Mouse (Mus musculus) gastrocnemius, adult 18-20 months (tissue): ENCODE results near the gene Thap4. TPM values are rescaled to one million over a fixed set of nuclear protein-coding genes. Genes with fewer than 3 reads are reported as not detected.
A peak's percentile ranks its signal among the peaks of the same experiment; 100 is the strongest.

Source experiments
- DNase-seq: peaks from one replicate; pipeline ENCODE4 v3.0.0; 2021; ENCODE audit warnings: low spot score
- total RNA-seq, 2 experiments: library from RNA; stranded (reverse); gene quantifications; 2 replicates each; pipeline ENCODE4 v1.2.3; 2021

The Thap4 gene
- total RNA-seq, 2 experiments from 2014 or later: 77.0 to 87.1 TPM

DNA sequence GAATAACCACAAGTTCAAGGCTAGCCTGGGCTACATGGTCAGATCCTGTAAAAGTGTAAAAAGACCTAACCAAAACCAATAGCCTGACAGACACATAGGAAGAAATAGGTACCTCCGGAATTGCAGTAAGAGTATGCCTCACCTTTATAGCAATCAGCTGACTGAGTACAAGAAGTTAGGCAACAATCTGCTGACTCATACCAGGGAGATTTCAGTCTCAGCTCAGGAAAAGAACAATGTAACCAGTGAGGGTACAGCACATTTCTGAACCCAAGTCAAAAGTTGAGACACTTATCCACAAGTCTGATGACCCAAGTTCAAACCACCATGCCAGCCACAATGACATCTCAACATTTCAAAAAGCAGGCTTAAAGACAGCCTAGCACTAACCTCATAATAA, 6.1 kb downstream of the Thap4 start:
- DNase-seq: no peak

DNA sequence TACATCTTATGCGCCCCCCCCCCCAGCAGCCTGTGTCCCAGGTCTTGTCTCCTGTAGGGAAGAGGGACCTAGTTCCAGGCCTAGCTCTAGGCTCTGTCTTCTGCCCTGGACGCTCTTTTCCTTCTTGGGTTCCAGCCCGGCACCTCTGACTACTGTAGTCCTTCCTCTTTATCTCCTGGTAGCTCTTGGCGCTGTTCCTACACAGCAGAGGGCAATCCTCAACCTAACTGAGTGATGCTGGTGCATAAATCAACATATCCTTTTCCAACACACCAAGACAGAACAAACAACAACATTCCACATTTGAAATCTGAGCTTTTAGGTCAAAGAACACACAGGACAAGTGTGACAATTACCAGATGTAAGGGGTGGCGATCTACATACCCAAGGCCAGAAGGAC, 8.5 kb downstream of the Thap4 start:
- DNase-seq: no peak

DNA sequence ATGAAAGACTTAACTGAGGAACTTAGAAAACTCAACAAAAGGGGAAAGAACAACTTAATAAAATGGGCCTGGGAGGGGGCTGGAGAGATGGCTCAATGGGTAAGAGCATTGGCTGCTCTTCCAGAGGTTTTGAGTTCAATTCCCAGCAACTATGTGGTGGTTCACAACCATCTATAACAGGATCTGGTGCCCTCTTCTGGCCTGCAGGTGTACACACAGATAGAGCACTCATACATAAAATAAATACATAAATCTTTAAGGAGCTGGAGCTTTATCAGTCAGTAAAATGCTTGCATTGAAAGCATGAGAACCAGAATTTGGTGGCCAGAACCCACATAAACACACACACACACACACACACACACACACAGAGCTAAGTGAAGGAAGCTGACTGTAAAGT, 11.8 kb downstream of the Thap4 start:
- no peak for DNase-seq

DNA sequence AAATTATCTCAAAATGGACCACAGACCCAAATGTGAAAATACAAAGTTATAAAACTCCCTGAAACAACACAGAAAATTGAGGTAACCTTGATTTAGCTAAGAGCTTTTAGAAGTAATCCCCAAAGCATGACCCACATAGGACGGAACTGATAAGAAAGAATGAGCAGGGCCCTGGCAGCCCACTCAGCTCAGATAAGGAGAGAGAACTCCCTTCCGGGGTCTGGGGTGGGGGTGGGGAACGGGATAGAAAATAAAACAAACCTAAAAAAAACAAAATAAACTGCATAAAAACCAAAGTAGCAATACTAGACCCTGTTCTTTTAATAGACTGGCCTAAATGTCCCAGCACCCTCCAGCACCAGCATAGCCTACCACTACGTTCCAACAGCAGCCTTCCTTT, 12.7 kb downstream of the Thap4 start:
- DNase-seq: no peak

DNA sequence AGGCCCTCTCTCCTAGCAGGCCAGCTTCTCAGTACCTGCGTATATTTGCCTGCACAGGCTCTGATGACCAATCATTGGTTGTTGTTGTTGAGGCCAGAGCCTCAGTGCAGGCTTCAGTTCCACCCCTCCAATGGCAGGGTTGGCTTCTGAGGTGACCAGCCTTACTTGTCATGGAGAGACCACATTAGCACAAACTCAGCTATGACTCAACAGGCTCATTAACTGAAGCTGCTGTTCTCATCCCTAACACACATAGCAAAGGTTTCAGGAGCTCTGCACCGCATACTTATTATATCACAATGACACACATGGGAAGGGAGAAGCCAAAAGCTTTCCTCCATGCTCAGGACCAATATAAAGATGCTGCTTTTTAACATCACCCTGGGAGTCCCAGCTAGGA, 14.0 kb downstream of the Thap4 start:
- DNase-seq: no peak

DNA sequence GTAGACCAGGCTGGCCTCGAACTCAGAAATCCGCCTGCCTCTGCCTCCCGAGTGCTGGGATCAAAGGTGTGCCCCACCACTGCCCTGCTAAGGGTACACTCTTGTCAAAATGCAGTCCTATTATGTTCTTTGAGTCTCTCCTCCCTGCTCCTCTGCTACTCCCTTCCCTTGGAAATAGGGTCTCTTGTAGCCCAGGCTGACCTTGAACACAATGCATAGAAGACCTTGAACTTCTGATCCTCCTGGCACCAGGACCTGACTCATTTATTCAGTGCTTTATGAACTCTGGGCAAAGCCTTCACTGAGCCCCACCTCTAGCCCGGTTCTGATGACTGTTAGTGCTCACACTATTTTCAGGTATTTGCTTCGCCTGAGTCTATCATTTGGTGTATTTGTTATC, 17.0 kb downstream of the Thap4 start:
- DNase-seq: no peak

DNA sequence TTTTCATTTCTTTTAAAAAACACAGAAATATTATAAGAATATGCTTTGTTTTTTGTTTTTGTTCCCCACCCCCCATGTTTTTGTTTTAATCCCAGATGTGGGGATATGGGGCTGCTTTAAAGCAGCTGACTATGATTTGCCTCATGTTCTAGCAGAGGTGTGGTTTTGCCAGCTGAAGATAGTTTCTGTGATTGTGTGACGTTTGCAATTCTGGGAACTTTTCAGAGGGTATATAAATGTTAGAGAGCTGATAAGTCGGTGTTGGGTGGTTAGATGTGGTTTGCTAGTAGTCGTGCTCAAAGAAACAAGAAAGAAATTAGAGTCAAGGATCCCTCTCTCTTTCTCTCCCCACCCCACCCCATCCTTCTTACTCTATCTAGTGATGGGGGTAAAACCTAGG, 18.8 kb downstream of the Thap4 start:
- no peak for DNase-seq

DNA sequence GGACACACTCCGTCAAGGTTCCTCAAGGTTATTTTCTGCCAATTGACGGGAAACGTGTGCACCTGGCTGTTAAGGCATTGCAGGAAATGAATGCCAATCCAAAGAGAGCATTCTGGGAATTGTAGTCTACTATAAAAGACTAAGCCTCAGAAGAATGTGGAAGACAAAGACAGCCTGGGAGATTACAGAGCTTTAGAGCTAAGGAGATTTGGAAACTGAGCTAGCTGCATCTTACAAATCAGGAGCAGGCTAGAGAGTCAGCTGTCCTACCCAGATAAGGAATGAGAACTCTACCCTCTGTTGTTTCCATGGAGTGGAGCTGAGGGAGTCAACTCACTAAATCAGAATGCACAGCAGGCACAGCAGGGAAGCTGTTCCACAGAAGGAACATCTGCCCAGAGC, 22.8 kb downstream of the Thap4 start:
- peak; percentile 13 for DNase-seq

DNA sequence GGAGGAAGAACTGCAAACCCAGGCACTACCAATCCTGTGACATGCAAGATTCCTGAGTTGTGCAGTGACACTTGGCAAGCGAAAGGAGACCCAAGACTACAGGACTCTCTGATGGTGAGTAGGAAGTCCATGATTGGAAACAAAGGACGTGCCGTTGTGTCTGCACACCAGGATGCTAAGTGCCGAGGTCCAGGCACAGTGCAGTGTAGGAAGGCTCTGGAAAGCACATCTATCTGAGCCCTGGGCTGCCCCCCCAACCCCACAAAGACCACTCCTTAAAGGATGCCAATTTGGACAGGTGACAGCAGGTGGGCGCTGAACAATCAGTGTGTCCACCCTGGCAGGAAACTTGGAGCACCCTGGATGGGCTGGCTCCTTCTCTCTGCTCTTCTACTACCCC, 23.6 kb downstream of the Thap4 start:
- DNase-seq: no peak

DNA sequence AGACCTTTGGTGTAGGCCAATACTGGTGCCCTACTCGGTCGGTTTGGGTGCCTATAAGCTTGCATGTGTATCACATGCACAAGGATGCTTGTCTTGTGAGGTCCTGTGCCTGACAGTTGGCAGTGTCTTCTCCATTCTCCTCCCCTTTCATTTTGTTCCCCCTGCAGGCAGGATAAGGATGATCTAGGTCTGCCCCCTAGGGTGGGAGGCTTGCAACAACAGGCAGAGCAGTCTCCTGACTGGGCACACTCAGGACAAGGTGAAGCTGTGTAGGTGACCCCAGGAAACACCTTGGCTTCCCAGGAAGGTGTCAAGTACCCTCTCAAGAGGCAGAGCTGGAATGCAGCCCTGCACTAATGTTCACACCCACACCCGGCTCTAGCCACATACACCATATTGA, 27.7 kb downstream of the Thap4 start:
- DNase-seq: peak; percentile 63

DNA sequence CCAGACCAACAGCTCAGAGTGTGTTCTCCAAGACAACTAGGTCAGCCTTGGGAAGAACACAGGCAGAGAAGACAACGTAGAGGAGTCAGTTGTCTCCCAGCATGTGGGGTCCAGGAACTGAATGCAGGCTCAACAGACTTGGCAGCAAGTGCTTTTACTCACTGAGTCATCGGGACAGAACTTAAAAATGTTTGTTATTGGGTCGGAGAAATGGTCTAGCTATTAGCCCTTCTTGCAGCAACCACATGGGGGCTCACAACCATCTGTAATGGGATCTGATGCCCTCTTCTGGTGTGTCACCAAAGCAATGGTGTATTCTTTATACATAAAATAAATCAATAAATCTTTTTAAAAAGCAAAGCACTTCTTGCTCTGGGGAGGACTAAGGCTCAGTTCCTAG, 28.5 kb downstream of the Thap4 start:
- DNase-seq: no peak

DNA sequence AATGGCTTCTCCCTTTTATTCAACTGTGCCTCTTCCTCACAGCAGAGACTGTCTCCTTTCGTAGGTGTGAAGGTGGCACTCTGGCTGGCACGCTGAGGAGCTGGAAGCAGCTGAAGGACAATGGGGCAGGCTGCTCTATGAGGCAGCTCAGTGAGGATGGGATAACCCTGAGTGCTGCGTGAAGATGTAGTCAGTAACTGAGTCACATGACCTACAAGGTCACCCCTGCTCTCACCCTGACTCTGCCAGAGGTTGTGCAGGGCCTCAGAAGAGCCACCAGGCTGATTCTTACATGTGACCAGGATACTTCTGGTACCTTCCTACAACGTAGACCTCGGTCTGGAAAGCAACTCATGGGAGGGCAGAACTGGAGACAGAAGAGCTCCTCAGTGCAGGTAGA, 29.0 kb downstream of the Thap4 start:
- no peak for DNase-seq

DNA sequence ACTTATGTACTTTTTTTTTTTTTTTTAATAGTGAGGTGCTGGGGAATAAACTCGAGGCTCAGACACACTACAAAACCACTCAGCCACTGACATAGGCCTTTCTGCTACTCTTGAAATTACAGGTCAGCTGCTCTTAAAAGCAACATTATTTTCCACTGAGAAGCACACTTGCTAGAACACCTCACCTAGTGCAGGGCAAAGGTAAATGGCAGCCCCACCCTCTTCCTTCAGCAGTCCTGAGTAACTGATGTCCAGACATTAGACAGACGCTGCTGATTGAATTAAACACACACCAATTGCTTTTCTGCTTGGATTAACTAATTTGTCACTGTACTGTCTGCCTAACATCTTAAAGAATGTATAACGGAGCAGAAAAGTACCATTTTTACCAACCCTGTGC, 30.0 kb downstream of the Thap4 start:
- DNase-seq: no peak

DNA sequence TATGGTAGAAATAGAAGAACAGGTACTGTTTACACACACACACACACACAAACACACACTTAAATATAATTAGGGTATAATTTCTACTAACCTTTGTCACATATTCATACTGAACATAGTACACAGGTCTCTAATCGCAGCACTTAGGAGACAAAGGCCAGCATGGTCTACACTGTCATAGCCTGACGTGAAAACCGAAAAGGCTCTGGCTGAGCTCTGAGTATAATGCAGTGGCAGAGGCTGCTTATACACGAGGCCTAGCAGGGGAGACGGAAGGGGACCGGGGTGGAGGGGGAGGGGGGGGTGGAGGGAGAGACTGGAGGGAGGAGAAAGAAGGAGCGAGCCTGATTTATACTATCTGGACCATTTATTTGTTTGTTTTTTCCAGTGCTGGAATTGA, 33.1 kb downstream of the Thap4 start:
- no peak for DNase-seq

DNA sequence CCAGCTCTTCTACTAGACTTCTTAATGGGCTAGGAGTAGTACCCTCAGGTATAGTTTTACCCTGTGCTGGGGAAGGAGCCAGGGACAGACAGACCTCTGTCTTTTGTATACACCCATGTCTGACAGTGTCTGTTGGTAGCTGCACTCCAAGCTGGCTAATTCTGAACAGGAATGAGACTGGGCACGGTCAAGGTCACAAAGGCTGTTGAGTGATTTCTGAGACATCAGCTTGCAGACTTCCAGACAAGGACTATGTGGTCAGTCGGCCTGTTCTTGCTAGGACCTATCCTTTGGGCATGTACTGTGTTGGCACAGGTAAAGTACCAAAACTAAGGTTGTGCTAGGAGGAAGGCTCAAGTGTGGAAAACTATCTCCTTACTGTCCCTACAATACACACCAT, 38.5 kb downstream of the Thap4 start:
- DNase-seq: no peak

DNA sequence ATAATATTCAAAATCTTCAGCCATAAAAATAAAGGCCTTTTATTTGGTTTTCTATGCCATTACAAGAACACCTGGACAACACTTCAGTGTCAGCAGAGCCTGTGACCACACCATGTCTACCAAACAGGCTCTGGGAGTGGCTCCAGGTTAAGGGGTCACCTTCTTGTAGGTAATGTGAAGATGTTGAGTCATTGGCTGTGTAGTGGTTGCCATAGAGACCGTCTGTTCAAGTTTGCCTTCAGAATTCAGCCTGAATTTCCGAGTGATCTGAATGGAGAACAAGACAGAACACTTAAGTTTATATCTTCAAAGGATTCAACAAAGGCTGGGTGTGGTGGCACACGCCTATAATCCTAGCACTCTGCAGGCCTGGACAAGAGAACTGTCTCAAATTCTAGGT, 49.3 kb downstream of the Thap4 start:
- DNase-seq: no peak

DNA sequence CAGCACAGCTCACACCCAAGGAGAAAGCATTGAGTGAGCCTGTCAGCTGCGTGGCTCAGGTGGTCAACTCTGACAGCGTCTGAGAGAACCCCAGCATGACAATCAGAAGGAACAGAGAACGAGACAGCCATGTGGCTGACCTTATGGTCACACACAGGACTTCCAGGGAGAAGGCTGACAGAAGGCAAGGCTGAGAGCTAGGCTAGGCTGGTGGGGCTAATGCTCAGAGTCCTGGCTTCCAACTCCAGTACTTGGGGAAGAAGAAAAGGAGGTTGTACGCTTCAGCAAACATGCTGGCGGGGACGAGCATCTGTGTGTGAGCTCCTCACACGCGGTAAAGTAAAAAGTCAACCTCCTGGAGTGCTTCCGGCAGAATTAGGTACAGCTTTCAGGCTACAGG, 50.3 kb downstream of the Thap4 start:
- no peak for DNase-seq

DNA sequence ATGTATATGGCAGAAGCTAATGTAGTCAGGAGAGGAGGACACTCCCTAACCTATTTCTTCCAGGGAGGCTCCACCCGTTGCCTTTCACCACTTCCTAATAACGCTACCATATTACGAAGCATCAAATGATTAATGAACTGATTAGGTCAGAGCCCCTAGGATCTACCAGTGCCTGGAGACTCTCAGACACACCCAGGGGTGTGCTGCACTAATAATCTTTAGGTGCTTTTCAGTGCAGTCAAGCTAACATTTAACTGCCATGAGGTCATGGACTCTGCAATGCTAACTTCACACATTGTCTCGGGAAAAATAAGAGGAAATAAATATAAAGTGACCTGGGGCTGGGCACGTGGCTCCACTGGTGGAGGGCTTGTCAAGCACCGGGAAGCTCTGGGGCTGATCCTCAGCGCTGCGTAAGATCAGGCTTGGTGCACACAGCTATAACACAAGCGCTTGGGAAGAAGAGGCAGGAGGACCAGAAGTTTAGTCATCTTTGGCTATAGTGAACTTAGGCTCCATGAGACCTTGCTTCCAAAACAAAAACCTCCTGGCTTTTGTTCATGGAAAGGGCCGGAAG, 51.1 kb downstream of the Thap4 start:
- DNase-seq: no peak

DNA sequence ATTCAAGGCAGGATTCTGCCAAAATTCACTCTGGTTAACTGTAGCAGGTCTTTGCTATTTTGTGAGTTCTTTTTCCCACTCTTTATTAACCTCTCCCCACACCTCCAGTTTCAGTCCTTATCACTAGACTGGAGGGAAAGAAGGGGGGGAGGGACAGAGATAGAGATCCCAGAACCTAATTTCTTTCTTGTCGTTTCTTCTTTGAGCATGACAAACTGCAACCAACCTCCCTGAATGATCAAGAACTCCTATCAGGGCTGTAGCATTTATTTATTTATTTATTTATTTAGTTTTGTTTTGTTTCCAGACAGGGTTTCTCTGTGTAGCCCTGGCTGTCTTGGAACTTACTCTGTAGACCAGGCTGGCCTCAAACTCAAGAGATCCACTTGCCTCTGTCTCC, 52.6 kb downstream of the Thap4 start:
- no peak for DNase-seq

DNA sequence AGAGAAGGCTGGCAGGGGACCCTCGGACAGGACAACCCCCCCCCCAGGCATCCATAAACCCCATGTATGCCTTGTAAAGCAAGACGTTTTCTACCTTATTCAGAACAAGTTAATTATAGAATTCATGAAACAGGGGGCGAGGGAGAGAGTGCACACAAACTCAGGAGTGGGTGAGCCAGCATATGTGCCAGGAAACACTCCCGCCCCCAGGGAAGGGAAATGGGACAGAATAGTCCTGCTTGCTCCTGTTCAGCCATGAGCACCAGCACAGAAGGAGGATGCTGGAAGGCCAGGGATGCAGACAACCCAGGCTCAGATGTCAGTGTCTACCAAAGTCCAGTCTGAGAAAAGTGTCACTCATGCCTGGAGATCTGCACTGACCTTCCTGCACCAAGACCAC, 55.5 kb downstream of the Thap4 start:
- no peak for DNase-seq

DNA sequence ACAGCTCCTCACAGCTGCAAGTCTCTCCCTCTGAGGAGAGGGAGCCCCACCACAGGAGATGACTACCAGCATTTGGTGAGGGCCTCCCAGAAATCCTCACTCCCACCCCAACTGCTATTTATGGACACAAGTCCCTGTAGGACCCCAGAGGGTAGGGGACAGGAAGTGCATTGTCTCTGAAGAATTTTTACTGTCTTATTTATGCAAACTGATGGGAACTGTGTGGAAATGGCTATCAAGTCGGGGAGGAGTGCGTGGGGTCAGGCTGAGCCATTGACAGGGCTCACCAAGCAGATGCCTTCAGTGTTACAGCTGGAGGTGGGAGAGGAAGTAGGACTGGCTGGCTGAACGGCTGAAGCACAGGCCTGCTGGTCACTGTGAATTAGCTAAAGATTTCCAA, 57.3 kb downstream of the Thap4 start:
- DNase-seq: no peak

DNA sequence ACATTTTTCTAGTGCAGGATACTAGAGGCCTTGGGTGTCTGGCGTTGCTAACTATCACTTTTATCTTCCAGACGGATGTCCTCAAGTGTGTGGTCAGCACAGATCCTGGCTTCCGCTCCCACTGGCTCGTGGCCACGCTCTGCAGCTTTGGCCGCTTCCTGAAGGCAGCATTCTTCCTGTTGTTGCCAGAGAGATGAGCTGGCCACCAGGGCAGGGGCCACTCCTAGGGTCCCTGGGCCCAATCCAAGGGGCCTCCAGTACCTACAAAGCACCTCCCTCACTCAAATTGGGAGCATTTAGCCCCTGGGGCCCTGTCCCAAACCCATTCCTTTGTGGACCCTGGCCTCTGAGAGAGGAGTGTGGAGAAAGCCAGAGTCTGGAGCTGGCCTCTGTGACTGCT, 59.7 kb downstream of the Thap4 start:
- DNase-seq: peak; percentile 52

DNA sequence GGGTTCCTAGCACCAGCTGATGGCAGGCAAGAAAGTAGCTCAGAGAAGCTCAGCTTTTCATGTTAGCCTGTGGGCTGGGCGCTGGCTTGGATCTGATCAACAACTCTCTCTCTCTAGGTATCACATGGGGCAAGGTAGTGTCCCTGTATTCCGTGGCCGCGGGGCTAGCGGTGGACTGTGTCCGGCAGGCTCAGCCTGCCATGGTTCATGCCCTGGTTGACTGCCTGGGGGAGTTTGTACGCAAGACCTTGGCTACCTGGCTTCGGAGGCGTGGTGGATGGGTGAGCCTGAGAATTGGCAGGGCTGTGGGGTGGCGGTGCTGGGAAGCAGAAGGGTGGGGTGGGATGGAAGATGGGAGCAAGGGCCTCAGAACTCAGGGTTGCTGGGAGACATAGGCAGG, 60.7 kb downstream of the Thap4 start:
- DNase-seq: no peak

DNA sequence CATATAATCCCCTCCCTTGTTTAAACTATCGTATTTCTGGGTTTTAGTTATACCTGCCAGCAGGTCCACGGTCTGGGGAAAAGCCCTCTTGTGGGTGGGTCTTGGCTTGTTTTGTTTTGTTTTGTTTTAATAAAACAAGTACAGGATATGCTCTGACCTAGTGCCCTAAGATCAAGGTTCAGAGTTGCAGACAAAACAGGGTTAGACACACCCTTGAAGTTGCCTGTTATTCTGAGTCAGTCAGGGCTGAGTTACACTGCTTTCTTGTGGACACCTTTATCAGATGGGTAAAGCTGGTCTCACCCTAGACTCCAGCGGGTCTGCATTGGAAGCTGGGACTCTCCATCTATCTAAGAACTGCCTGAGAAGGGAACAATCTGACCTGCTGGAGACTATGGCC, 61.2 kb downstream of the Thap4 start:
- no peak for DNase-seq

DNA sequence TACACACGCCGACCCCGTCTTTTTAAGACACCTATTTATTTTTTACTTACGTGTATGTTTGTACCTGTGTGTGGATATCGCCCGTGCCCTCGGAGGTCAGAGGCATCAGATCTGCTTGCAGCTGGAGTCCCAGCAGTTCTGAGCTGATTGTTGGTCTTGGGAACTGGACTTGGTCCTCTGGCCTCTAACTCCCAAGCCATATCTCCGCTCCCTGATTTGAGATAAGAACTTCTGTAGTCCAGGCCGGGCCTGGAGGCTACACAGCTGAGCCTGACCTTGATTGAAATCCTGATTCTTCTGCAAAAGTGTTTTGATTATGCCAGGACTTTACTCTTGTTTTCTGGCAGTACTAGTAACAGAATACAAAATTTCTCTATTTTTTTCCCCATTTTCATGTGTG, 61.9 kb downstream of the Thap4 start:
- DNase-seq: no peak
